Mouse (Mus musculus) liver, adult 2 months (tissue): ENCODE measurements at regions not wholly inside any gene's neighbourhood (a gene's known extent, or its start where the extent isn't known, plus 50 kb on each side); places are given as distances from the start of the nearest gene placed in this dataset.

ENCODE experiments used
- DNase-seq: peaks from one replicate; pipeline ENCODE4 v3.0.0-alpha.2; 2011; ENCODE audit warnings: low read depth, low spot score; ENCODE audit errors: extremely low read depth
- H3K27ac ChIP-seq: fragments of 200-500 bp; replicated peaks from 2 replicates; pipeline ENCODE4 v1.5.1; 2012; ENCODE audit warnings: low read depth, mild to moderate bottlenecking, control low read depth, inconsistent platforms, low read length; ENCODE audit not compliant: insufficient read depth
- H3K27me3 ChIP-seq: fragments of 200-500 bp; 2 replicates; pipeline ENCODE4 v1.6.1; 2012; ENCODE audit warnings: mild to moderate bottlenecking, moderate library complexity, low read length, inconsistent platforms; ENCODE audit not compliant: control insufficient read depth, insufficient read depth
- H3K36me3 ChIP-seq: fragments of 200-500 bp; 2 replicates; pipeline ENCODE4 v1.6.1; 2012; ENCODE audit warnings: low read length, inconsistent platforms; ENCODE audit not compliant: control insufficient read depth, insufficient read depth
- H3K4me1 ChIP-seq: fragments of 200-500 bp; 2 replicates; pipeline ENCODE4 v1.6.1; 2011; ENCODE audit warnings: low read length; ENCODE audit not compliant: control insufficient read depth, insufficient read depth
- H3K4me3 ChIP-seq: fragments of 200-500 bp; 2 replicates; pipeline ENCODE4 v1.5.1; 2011; ENCODE audit warnings: low read depth, mild to moderate bottlenecking, control low read depth, low read length, moderate library complexity; ENCODE audit not compliant: insufficient read depth
- H3K79me2 ChIP-seq: fragments of 200-500 bp; 2 replicates; pipeline ENCODE4 v1.6.1; 2012; ENCODE audit warnings: inconsistent platforms, mild to moderate bottlenecking, low read length, moderate library complexity; ENCODE audit not compliant: control insufficient read depth, insufficient read depth
- H3K9ac ChIP-seq: fragments of 200-500 bp; 2 replicates; pipeline ENCODE4 v1.6.1; 2012; ENCODE audit warnings: low read depth, mild to moderate bottlenecking, control low read depth, inconsistent platforms, low read length
- CTCF ChIP-seq: fragments of 200-500 bp; IDR thresholded peaks from 2 replicates; pipeline ENCODE4 v1.5.1; 2011; ENCODE audit warnings: low read depth, low read length, control low read depth
- POLR2A ChIP-seq: fragments of 200-500 bp; IDR thresholded peaks from 2 replicates; pipeline ENCODE4 v1.6.1; 2011; ENCODE audit warnings: low read length, control low read depth; ENCODE audit not compliant: insufficient read depth; ENCODE audit errors: extremely low read depth
- WGBS: fragments of 180-500 bp; shearing (Covaris S2); methylation state at CpG from one replicate; pipeline ENCODE4 v1.1.7; 2018; 5-methylcytosine and 5-hydroxymethylcytosine counted together

DNA sequence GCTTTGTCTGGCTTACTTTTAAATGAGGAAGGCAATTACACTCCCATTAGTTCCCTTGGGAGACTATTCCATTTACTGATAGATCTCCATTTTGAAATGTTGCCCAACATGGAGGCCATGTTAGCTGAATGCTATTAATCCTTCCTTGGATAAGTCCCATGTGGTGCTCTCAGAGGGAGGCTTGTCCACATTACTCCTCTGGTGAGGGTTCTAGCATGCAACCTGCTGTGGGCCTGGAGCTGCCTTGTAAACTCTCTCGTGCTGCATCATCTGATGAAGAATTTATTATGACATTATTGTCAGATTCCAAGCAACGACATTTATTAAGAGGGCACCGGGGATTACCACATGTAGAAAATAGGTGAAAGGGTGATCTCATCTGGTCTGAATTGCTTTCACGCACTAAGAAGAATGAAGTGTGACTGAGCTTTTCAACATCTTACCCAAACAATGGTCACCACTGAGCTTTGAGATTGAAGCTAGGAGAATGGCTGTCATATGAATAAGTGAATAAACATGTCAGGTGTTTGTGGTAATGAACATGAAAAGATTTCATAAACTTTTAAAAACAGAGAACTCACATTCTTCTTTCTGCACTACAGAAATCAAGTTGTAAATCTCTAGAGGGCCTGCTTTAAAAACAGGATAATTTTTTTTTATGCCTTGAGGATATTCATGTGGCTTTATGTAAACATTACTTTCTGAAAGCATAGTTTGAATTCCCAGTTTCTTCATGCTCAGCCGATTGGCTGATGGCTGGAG is 495.3 kb downstream of the Ttll7 start:
- H3K27ac ChIP-seq = no peak overlapping the region
- no peaks in the 10 kb centered on the region for H3K4me1 ChIP-seq
- H3K9ac ChIP-seq = no peak overlapping the region
- H3K4me3 ChIP-seq = no peak overlapping the region
- no peaks in the 10 kb centered on the region for H3K36me3 ChIP-seq
- no peak for TF ChIP-seq POLR2A
- TF ChIP-seq CTCF = no peak
- H3K79me2 ChIP-seq = no peaks in the 10 kb centered on the region
- DNase-seq = no peak
- no peaks in the 10 kb centered on the region for H3K27me3 ChIP-seq
- 81% methylated on average over 5 of the region's 5 CpGs for WGBS

DNA sequence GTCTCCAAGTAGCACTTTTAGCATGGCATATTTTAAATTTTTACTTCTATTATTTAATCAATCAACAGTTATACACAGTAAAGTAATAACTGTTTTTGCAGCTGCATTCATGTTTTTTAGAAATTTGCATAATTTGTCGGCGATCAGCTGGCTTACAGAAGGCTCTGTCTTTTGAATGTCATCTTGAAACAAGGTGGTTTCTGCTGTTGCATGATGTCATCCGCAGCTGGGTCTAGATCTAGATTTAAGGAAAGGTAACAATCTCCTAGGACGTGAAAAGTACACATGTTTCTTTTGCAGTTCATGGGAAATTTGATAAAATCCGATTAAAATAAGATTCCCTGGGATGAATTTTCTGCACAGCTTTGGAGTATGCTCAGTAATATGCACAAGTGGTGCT is 534.9 kb downstream of the Ttll7 start:
- Histone ChIP-seq H3K9ac (no peak overlapping the region), H3K4me1 (no peaks in the 10 kb centered on the region), H3K4me3 (no peak overlapping the region), H3K79me2 (no peaks in the 10 kb centered on the region), H3K27me3 (no peaks in the 10 kb centered on the region; the same call in 1 of the 2 replicates), H3K27ac (no peak overlapping the region), H3K36me3 (no peaks in the 10 kb centered on the region)
- no peak for TF ChIP-seq CTCF
- no peak for TF ChIP-seq POLR2A
- DNase-seq = no peak
- 88% methylated on average over 5 of the region's 5 CpGs for WGBS

- 86% methylated on average over 8 of the region's 8 CpGs for WGBS
- H3K27me3 ChIP-seq = no peaks in the 10 kb centered on the region
- H3K79me2 ChIP-seq = no peaks in the 10 kb centered on the region
- no peak overlapping the region for H3K4me3 ChIP-seq
- DNase-seq = no peak
- H3K27ac ChIP-seq = no peak overlapping the region
- H3K9ac ChIP-seq = no peak overlapping the region
- no peaks in the 10 kb centered on the region for H3K36me3 ChIP-seq
- no peaks in the 10 kb centered on the region for H3K4me1 ChIP-seq
- TF ChIP-seq CTCF (no peak), POLR2A (no peak)
These were observed 546.1 kb downstream of the Ttll7 start for GRCm38 (mm10) chr3:147398298-147398697.

DNA sequence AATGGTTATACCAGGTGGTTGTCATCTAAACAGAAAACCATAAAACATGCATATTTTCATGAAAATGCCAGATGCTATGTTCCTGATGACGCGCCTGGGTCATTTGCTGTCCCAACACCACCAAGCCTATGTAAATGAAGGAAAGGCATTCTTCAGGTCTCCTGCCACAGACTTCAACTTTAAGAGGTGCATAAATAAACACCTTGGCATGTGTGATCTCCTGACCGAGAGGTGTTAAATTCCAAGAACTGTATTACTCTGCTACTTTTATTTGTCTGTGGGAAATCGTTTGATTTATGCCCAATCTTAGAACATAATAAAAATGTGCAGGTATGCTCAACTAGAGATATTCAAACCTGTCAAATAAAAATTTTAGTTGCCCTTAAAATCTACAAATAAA is 560.1 kb downstream of the Ttll7 start:
- Histone ChIP-seq H3K27ac (no peak overlapping the region), H3K9ac (no peak overlapping the region), H3K79me2 (no peaks in the 10 kb centered on the region), H3K4me3 (no peak overlapping the region), H3K27me3 (no peaks in the 10 kb centered on the region), H3K4me1 (no peaks in the 10 kb centered on the region), H3K36me3 (no peaks in the 10 kb centered on the region)
- DNase-seq = no peak
- TF ChIP-seq CTCF (no peak), POLR2A (no peak)
- 83% methylated on average over 4 of the region's 4 CpGs for WGBS

GRCm38 (mm10) chr3:147416926-147417325 is 564.8 kb downstream of the Ttll7 start:
- no peak overlapping the region for H3K4me3 ChIP-seq
- H3K36me3 ChIP-seq = no peaks in the 10 kb centered on the region
- H3K27me3 ChIP-seq = no peaks in the 10 kb centered on the region
- TF ChIP-seq POLR2A (no peak), CTCF (no peak)
- H3K9ac ChIP-seq = no peak overlapping the region
- H3K27ac ChIP-seq = no peak overlapping the region
- WGBS = 44% methylated on average over 3 of the region's 3 CpGs
- DNase-seq = no peak
- no peaks in the 10 kb centered on the region for H3K79me2 ChIP-seq
- no peaks in the 10 kb centered on the region for H3K4me1 ChIP-seq

GRCm38 (mm10) chr3:147419129-147419528 is 567.0 kb downstream of the Ttll7 start:
- H3K27me3 ChIP-seq = no peaks in the 10 kb centered on the region
- no peak overlapping the region for H3K4me3 ChIP-seq
- H3K36me3 ChIP-seq = no peaks in the 10 kb centered on the region
- H3K4me1 ChIP-seq = no peaks in the 10 kb centered on the region
- no peak for DNase-seq
- WGBS = 58% methylated on average over 3 of the region's 3 CpGs
- H3K9ac ChIP-seq = no peak overlapping the region
- H3K79me2 ChIP-seq = no peaks in the 10 kb centered on the region
- no peak overlapping the region for H3K27ac ChIP-seq
- TF ChIP-seq CTCF (no peak), POLR2A (no peak)
